Mouse (Mus musculus) midbrain, embryonic 15.5 days (tissue): ENCODE data around the gene Ccdc141. TPM values are rescaled to one million over a fixed set of nuclear protein-coding genes. Genes with fewer than 3 reads are reported as not detected.

Source experiments
- ATAC-seq: fragments of 200-750 bp; cut with Nextera tagmentation; replicated peaks from 2 replicates; pipeline ENCODE4 v1.8.0; 2017; ENCODE audit warnings: moderate TSS enrichment
- H3K27ac ChIP-seq: fragments of 300-500 bp; sonication (generic); 2 replicates; pipeline ENCODE4 v1.5.1; 2015; ENCODE audit warnings: mild to moderate bottlenecking, inconsistent platforms
- H3K27me3 ChIP-seq: fragments of 300-500 bp; sonication (generic); replicated peaks from 2 replicates; pipeline ENCODE4 v1.6.1; 2015; ENCODE audit warnings: inconsistent platforms
- H3K36me3 ChIP-seq: fragments of 300-500 bp; sonication (generic); replicated peaks from 2 replicates; pipeline ENCODE4 v1.6.1; 2015; ENCODE audit warnings: inconsistent platforms
- H3K4me1 ChIP-seq: fragments of 300-500 bp; sonication (generic); 2 replicates; pipeline ENCODE4 v1.6.1; 2015; ENCODE audit warnings: inconsistent platforms
- H3K4me2 ChIP-seq: fragments of 300-500 bp; sonication (generic); 2 replicates; pipeline ENCODE4 v1.6.1; 2015; ENCODE audit warnings: inconsistent platforms, mild to moderate bottlenecking, moderate library complexity
- H3K4me3 ChIP-seq: fragments of 300-500 bp; sonication (generic); 2 replicates; pipeline ENCODE4 v1.5.1; 2015; ENCODE audit warnings: mild to moderate bottlenecking, inconsistent platforms
- H3K9ac ChIP-seq: fragments of 300-500 bp; sonication (generic); 2 replicates; pipeline ENCODE4 v1.6.1; 2015; ENCODE audit warnings: mild to moderate bottlenecking, inconsistent platforms
- H3K9me3 ChIP-seq: fragments of 300-500 bp; sonication (generic); 2 replicates; pipeline ENCODE4 v1.6.1; 2016; ENCODE audit warnings: inconsistent platforms
- WGBS: fragments of 180-500 bp; shearing (Covaris S2); methylation state at CpG from one replicate; pipeline ENCODE4 v1.1.7; 2015; ENCODE audit warnings: mixed read lengths; 5-methylcytosine and 5-hydroxymethylcytosine counted together
- microRNA-seq: library from miRNA; unstranded; fragments of <30 nt; microRNA quantifications from one replicate; pipeline ENCODE4, GENCODE M21; 2016
- polyA plus RNA-seq: library from polyadenylated mRNA; unstranded; fragments of >200 nt; fragmentation: Nextera tagmentation; extraction: Ambion mirVana; gene quantifications from 2 replicates; pipeline ENCODE4 v1.2.1, GENCODE M21; 2015

The Ccdc141 gene
- polyA plus RNA-seq, 1 experiment from 2014 or later: 8.4 TPM

DNA sequence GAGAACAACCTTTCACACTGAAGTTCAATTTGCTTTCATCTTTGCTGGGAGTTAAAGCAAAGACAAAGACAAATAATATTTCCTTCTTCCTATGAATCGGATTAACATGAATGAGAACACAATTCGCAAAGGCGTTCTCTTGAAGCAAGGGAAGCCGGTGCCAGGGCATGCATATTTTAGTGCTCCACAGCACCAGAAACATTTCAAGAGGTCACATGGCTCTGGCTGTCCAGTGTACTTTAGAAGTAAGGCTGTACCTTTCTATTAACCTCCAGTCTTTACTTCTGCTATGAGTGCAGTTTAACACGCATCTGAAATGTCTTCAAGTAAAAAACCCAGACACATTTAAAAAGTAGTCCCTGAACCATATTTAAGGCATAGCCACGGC, 208.4 kb downstream of the Ccdc141 start:
- Histone ChIP-seq H3K4me1 (no peaks in the 10 kb centered on the region), H3K36me3 (no peaks in the 10 kb centered on the region), H3K9me3 (no peaks in the 10 kb centered on the region), H3K27ac (0 out of 2 replicates have a peak overlapping the region, but pooled peaks have one; percentile 27), H3K4me2 (no peak overlapping the region), H3K9ac (no peak overlapping the region), H3K4me3 (no peak overlapping the region), H3K27me3 (no peaks in the 10 kb centered on the region)
- WGBS: 57% methylated on average over 6 of the region's 6 CpGs
- ATAC-seq: no peak

DNA sequence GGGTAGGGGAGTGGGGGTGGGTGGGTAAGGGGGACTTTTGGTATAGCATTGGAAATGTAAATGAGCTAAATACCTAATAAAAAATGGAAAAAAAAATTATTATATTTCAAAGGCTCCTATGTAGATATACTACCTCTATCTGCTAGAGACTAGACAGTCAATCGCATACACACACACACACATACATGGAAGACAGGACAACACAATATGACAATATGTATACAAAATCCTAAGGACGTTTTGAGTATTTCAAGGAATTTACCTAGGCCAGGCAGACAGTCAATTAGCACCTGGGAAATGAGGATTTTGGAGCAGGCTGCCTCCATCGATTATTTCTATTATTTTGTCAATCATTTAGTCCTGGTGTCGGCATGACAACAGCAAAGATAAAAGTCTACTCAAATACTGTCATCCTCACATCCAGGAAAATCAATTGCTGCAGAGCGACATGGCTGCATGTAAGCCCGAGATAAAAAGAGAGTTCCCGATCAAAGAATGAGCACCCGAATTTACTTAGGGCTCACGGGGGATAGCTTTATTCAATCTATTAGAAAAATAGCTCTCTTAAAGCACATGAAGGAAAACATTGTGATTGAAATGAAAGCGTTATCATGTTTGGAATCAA, 208.9 kb downstream of the Ccdc141 start:
- no peak overlapping the region for H3K9ac ChIP-seq
- 55% methylated on average over 10 of the region's 10 CpGs for WGBS
- ATAC-seq: 0 out of 2 replicates have a peak, but pooled peaks have one; percentile 56

More for the DNA sequence above, 208.9 kb downstream of the Ccdc141 start:
- no peaks in the 10 kb centered on the region for H3K27me3 ChIP-seq
- no peaks in the 10 kb centered on the region for H3K36me3 ChIP-seq
- no peaks in the 10 kb centered on the region for H3K4me1 ChIP-seq
- no peak overlapping the region for H3K4me2 ChIP-seq
- no peaks in the 10 kb centered on the region for H3K9me3 ChIP-seq
- 0 out of 2 replicates have a peak overlapping the region, but pooled peaks have one; percentile 27 for H3K27ac ChIP-seq
- H3K4me3 ChIP-seq: no peak overlapping the region

Small RNA genes within 50 kb of the gene (microRNA-seq; reads per million reads assigned to microRNA genes)
- not detected for gene Gm44360

Other genes starting within 250 kb of the Ccdc141 start
- gene Ttn, start 188.1 kb downstream of the Ccdc141 start, polyA plus RNA-seq: 0.40 and 1.0 TPM in 2 replicates
- gene Sestd1, start 110.0 kb upstream of the Ccdc141 start, polyA plus RNA-seq: 36.3 and 38.1 TPM in 2 replicates